Mouse (Mus musculus): ENCODE measurements around the gene Atp5d. TPM values are rescaled to one million over a fixed set of nuclear protein-coding genes. Genes with fewer than 3 reads are reported as not detected.

The Atp5d gene
- polyA plus RNA-seq, 1 experiment from 2014 or later, result 475 TPM

DNA sequence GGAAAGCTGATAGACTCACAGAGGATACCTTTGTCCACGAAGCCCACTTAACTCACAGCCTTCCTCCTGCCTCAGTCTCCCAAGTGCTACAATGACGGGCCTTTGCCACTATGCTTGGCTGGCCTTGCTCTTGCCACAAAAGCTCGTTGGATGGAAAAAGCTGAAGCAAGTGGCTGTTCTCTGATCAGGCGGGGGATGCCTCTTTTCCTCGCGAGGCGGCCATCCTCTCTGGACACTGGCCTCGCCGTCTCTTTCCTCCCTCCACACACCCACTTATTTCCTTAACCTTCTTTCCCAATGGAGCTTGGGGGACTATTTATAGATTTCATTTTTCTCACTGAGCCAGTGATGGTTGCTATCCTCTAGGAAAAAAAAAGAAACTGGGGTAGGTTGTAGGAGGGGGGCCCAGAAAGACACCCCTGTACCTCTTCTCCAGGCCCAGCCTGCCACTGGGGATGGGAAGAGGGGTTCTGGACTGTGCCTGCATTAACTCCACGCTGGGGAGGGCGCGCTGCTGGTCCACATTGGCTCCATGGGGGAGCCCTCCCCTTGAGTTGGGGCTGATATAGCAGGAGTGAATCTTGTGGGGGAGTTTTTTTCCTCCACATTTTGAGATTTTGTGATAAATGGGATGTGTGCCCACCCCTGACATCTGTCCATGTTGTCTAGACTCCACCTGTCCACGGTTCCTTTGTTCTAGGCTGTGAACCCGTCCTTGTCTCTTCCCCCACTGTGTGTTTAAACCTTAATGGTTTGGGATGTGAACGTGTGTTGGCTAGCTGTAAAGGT lies 18.9 kb downstream of the Atp5d start:
- H3K9ac ChIP-seq (ENCODE audit: low read depth, low read length), result peak overlapping the region; percentile 42; the same call in 1 of the 2 replicates
- no peak for DNase-seq (ENCODE audit: low spot score)
- no peak for ATAC-seq (ENCODE audit: low read depth)
- H3K4me3 ChIP-seq (ENCODE audit: low read depth, low read length), result no peak overlapping the region
- H3K27me3 ChIP-seq (replicated peaks; ENCODE audit: control insufficient read depth, insufficient read depth, low read length), result no peaks in the 10 kb centered on the region
- 61% methylated on average over 15 of the region's 15 CpGs for WGBS
- H3K9me3 ChIP-seq (ENCODE audit: control insufficient read depth, low read length), result no peaks in the 10 kb centered on the region
- peak overlapping the region; percentile 87 for H3K27ac ChIP-seq (replicated peaks; ENCODE audit: low read depth, low read length)
- H3K4me2 ChIP-seq (ENCODE audit: low read depth, low read length), result 0 out of 2 replicates have a peak overlapping the region, but pooled peaks have one; percentile 2
- peaks cover 52% of the 10 kb centered on the region for H3K36me3 ChIP-seq (ENCODE audit: control insufficient read depth, insufficient read depth, low read length)
- H3K4me1 ChIP-seq (ENCODE audit: control insufficient read depth, insufficient read depth, low read length), result peaks cover 51% of the 10 kb centered on the region

DNA sequence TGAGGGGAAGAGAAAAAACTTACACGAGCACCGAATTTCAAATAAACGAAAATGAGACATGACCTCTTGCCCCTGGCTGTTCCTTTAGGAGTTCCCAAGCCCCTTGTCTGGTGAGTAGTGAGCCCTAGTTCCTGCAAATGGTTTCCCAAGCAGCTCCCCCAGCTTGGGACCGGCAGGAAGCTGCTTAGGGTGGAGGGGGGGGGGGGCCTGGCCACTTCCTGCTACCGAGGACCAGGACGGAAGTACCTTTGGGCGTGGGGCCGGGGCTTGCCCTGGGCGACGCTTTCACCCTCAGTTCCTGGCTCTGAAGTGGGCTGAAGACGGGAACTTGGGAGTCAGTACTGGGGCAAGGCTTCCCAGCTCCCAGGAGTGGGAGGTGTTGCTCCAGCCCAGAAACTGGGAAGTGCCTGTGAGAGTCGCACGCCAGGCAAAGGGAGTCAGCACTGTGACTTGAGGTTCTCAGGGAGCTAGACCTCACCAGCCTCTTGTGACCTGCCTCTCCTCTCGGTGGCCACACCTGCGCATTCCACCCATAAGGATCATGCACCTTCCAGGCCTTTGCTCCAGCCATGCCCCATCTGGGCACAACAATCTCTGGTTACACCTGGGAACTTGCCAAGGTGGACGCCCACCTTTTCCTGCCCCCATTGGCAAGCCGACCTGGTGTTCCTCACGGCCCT lies 20.0 kb downstream of the Atp5d start:
- no peaks in the 10 kb centered on the region for H3K27me3 ChIP-seq (replicated peaks; ENCODE audit: control insufficient read depth, insufficient read depth, low read length)
- WGBS, result 11% methylated on average over 16 of the region's 18 CpGs
- H3K9ac ChIP-seq (ENCODE audit: low read depth, low read length), result peak overlapping the region; percentile 42; the same call in 1 of the 2 replicates
- ATAC-seq (ENCODE audit: low read depth) (no peak), DNase-seq (ENCODE audit: low spot score) (peak; percentile 68)
- no peaks in the 10 kb centered on the region for H3K9me3 ChIP-seq (ENCODE audit: control insufficient read depth, low read length)
- peak overlapping the region; percentile 67 for H3K4me2 ChIP-seq (ENCODE audit: low read depth, low read length)
- peaks cover 53% of the 10 kb centered on the region for H3K4me1 ChIP-seq (ENCODE audit: control insufficient read depth, insufficient read depth, low read length)
- peaks cover 42% of the 10 kb centered on the region for H3K36me3 ChIP-seq (ENCODE audit: control insufficient read depth, insufficient read depth, low read length)
- H3K27ac ChIP-seq (replicated peaks; ENCODE audit: low read depth, low read length), result peak overlapping the region; percentile 87
- H3K4me3 ChIP-seq (ENCODE audit: low read depth, low read length), result peak overlapping the region; percentile 42; the same call in 1 of the 2 replicates

DNA sequence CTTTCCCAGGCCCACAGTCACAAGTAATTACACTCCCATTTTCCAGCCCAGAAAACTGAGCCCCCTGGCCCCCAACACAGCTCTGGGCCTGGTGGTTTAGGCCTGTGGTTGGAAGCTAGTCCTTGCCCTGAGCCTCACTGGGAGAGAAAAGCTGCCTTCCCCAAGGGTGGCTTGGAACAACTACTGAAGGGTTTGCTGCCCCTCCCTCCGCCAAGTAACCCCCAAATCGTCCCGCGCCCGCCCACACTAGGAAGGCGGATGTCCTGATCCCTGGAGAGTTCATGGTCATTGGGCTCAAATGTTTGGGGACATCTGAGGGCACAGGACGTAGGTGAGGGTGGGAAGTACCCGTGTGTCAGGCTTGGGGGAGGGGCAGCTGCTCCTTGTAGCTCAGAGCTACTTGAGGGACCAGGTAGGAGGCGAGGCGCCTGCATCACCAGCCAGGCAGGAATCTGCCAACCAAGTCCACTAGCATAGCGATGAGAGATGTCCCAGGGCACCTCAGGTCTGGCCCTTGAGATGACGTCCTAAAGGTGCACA lies 20.7 kb downstream of the Atp5d start:
- peak overlapping the region; percentile 67 for H3K4me2 ChIP-seq (ENCODE audit: low read depth, low read length)
- H3K9ac ChIP-seq (ENCODE audit: low read depth, low read length), result peak overlapping the region; percentile 50
- H3K27ac ChIP-seq (replicated peaks; ENCODE audit: low read depth, low read length), result peak overlapping the region; percentile 87
- DNase-seq (ENCODE audit: low spot score) (peak; percentile 62), ATAC-seq (ENCODE audit: low read depth) (peak; percentile 8; the same call in 1 of the 2 replicates)
- H3K4me3 ChIP-seq (ENCODE audit: low read depth, low read length), result peak overlapping the region; percentile 42
- peaks cover 36% of the 10 kb centered on the region for H3K36me3 ChIP-seq (ENCODE audit: control insufficient read depth, insufficient read depth, low read length)
- WGBS, result 7% methylated on average over 12 of the region's 12 CpGs
- H3K9me3 ChIP-seq (ENCODE audit: control insufficient read depth, low read length), result no peaks in the 10 kb centered on the region
- no peaks in the 10 kb centered on the region for H3K27me3 ChIP-seq (replicated peaks; ENCODE audit: control insufficient read depth, insufficient read depth, low read length)
- peaks cover 53% of the 10 kb centered on the region for H3K4me1 ChIP-seq (ENCODE audit: control insufficient read depth, insufficient read depth, low read length)

- H3K4me2 ChIP-seq (ENCODE audit: low read depth, low read length), result peak overlapping the region; percentile 67
- H3K36me3 ChIP-seq (ENCODE audit: control insufficient read depth, insufficient read depth, low read length), result peaks cover 29% of the 10 kb centered on the region
- H3K27me3 ChIP-seq (replicated peaks; ENCODE audit: control insufficient read depth, insufficient read depth, low read length), result no peaks in the 10 kb centered on the region
- H3K27ac ChIP-seq (replicated peaks; ENCODE audit: low read depth, low read length), result peak overlapping the region; percentile 94
- no peaks in the 10 kb centered on the region for H3K9me3 ChIP-seq (ENCODE audit: control insufficient read depth, low read length)
- peak overlapping the region; percentile 42 for H3K4me3 ChIP-seq (ENCODE audit: low read depth, low read length)
- peak overlapping the region; percentile 55 for H3K9ac ChIP-seq (ENCODE audit: low read depth, low read length)
- DNase-seq (ENCODE audit: low spot score) (peak; percentile 100), ATAC-seq (ENCODE audit: low read depth) (peak; percentile 82)
- under 1% methylated on average over 40 of the region's 55 CpGs for WGBS
- H3K4me1 ChIP-seq (ENCODE audit: control insufficient read depth, insufficient read depth, low read length), result peaks cover 57% of the 10 kb centered on the region
These were observed 21.4 kb downstream of the Atp5d start for GRCm38 (mm10) chr10:80159561-80160454.

GRCm38 (mm10) chr10:80160455-80161371 lies 22.3 kb downstream of the Atp5d start:
- DNase-seq (ENCODE audit: low spot score), result peak; percentile 83
- peaks cover 20% of the 10 kb centered on the region for H3K36me3 ChIP-seq (ENCODE audit: control insufficient read depth, insufficient read depth, low read length)
- H3K4me2 ChIP-seq (ENCODE audit: low read depth, low read length), result peak overlapping the region; percentile 67
- H3K9me3 ChIP-seq (ENCODE audit: control insufficient read depth, low read length), result no peaks in the 10 kb centered on the region
- H3K4me1 ChIP-seq (ENCODE audit: control insufficient read depth, insufficient read depth, low read length), result peaks cover 58% of the 10 kb centered on the region
- 4% methylated on average over 17 of the region's 33 CpGs for WGBS
- peak overlapping the region; percentile 55 for H3K9ac ChIP-seq (ENCODE audit: low read depth, low read length)
- peak overlapping the region; percentile 42 for H3K4me3 ChIP-seq (ENCODE audit: low read depth, low read length)
- H3K27me3 ChIP-seq (replicated peaks; ENCODE audit: control insufficient read depth, insufficient read depth, low read length), result no peaks in the 10 kb centered on the region
- H3K27ac ChIP-seq (replicated peaks; ENCODE audit: low read depth, low read length), result peak overlapping the region; percentile 94
- ATAC-seq (ENCODE audit: low read depth), result no peak

DNA sequence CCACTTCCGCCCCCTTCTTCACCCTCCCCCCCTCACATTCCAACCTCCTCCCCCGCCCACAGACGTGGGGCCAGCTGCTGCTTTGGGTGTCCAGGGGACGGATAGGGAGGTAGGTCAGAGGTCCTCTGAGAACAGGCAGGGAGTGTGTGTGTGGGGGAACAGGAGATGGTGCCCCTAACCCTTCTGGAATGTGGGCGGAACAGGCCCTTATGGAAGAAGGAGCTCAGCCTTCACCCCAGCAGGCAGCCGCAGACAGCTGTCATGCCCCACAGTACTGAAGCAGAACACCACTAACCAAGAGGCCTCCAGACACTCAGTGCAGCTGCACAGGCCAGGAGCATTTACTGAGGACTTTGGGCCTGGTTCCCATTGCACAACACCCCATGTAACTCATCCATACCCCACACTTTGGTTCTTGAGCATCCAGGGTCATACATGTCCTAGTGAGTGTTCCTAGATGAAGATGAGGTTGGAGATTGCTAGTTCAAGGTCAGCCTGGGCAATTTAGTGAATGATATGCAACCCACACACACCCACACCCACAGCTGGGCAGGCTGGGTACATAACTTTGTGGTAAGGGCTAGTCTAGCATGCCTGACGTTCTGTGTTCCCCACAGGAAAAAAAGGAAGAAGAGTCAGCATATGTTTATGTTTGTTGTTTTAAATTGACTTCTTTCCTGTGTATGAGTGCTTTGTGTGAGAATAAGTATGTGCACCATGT lies 23.2 kb downstream of the Atp5d start:
- H3K4me3 ChIP-seq (ENCODE audit: low read depth, low read length), result peak overlapping the region; percentile 42
- peak overlapping the region; percentile 67 for H3K4me2 ChIP-seq (ENCODE audit: low read depth, low read length)
- DNase-seq (ENCODE audit: low spot score) (peak; percentile 91), ATAC-seq (ENCODE audit: low read depth) (peak; percentile 16)
- peaks cover 10% of the 10 kb centered on the region for H3K36me3 ChIP-seq (ENCODE audit: control insufficient read depth, insufficient read depth, low read length)
- peaks cover 57% of the 10 kb centered on the region for H3K4me1 ChIP-seq (ENCODE audit: control insufficient read depth, insufficient read depth, low read length)
- 15% methylated on average over 7 of the region's 7 CpGs for WGBS
- peak overlapping the region; percentile 55; the same call in 1 of the 2 replicates for H3K9ac ChIP-seq (ENCODE audit: low read depth, low read length)
- peak overlapping the region; percentile 94 for H3K27ac ChIP-seq (replicated peaks; ENCODE audit: low read depth, low read length)
- H3K9me3 ChIP-seq (ENCODE audit: control insufficient read depth, low read length), result no peaks in the 10 kb centered on the region
- H3K27me3 ChIP-seq (replicated peaks; ENCODE audit: control insufficient read depth, insufficient read depth, low read length), result no peaks in the 10 kb centered on the region

- Histone ChIP-seq H3K4me1 (ENCODE audit: control insufficient read depth, insufficient read depth, low read length) (peaks cover 62% of the 10 kb centered on the region), H3K4me2 (ENCODE audit: low read depth, low read length) (peak overlapping the region; percentile 67; the same call in 1 of the 2 replicates), H3K9me3 (ENCODE audit: control insufficient read depth, low read length) (no peaks in the 10 kb centered on the region), H3K27ac (replicated peaks; ENCODE audit: low read depth, low read length) (peak overlapping the region; percentile 94), H3K36me3 (ENCODE audit: control insufficient read depth, insufficient read depth, low read length) (peaks cover 5% of the 10 kb centered on the region), H3K4me3 (ENCODE audit: low read depth, low read length) (no peak overlapping the region), H3K27me3 (replicated peaks; ENCODE audit: control insufficient read depth, insufficient read depth, low read length) (no peaks in the 10 kb centered on the region), H3K9ac (ENCODE audit: low read depth, low read length) (no peak overlapping the region)
- WGBS, result 57% methylated on average over 3 of the region's 3 CpGs
- ATAC-seq (ENCODE audit: low read depth) (no peak), DNase-seq (ENCODE audit: low spot score) (no peak)
These were observed 23.8 kb downstream of the Atp5d start for GRCm38 (mm10) chr10:80162243-80162608.

Measured in embryonic facial prominence, embryonic 14.5 days (tissue).